Mouse (Mus musculus): ENCODE data around the gene Tspan9. TPM values are rescaled to one million over a fixed set of nuclear protein-coding genes. Genes with fewer than 3 reads are reported as not detected.

Tspan9 gene
- polyA plus RNA-seq, 1 experiment from 2014 or later = 102 TPM

- no peak for ATAC-seq (replicated peaks; ENCODE audit: low FRiP score, low read depth)
- DNase-seq (ENCODE audit: low spot score) = peak; percentile 37
- no peak for TF ChIP-seq CTCF (IDR thresholded peaks at IDR 0.05; ENCODE audit: low read depth)
- Histone ChIP-seq H3K4me1 (replicated peaks; ENCODE audit: insufficient read depth, low read length) (peaks cover 6% of the 10 kb centered on the region; the same call in 1 of the 2 replicates), H3K9ac (ENCODE audit: low read depth, low read length) (no peak overlapping the region), H3K36me3 (ENCODE audit: insufficient read depth, low read length) (no peaks in the 10 kb centered on the region), H3K4me2 (ENCODE audit: low read length) (no peak overlapping the region), H3K27ac (no peak overlapping the region), H3K9me3 (replicated peaks; ENCODE audit: low read length) (no peaks in the 10 kb centered on the region), H3K4me3 (replicated peaks; ENCODE audit: low read depth, low read length) (no peak overlapping the region), H3K27me3 (ENCODE audit: insufficient read depth, low read length) (no peaks in the 10 kb centered on the region)
- WGBS = 46% methylated on average over 12 of the region's 12 CpGs
Observed at GRCm38 (mm10) chr6:128007241-128007701, 136.1 kb downstream of the Tspan9 start.

GRCm38 (mm10) chr6:128006156-128006555, 137.2 kb downstream of the Tspan9 start:
- TF ChIP-seq CTCF (IDR thresholded peaks at IDR 0.05; ENCODE audit: low read depth) = no peak
- H3K36me3 ChIP-seq (ENCODE audit: insufficient read depth, low read length) = no peaks in the 10 kb centered on the region
- 45% methylated on average over 8 of the region's 8 CpGs for WGBS
- H3K9ac ChIP-seq (ENCODE audit: low read depth, low read length) = no peak overlapping the region
- 0 out of 2 replicates have a peak, but pooled peaks cover 4% of the 10 kb centered on the region for H3K4me1 ChIP-seq (replicated peaks; ENCODE audit: insufficient read depth, low read length)
- ATAC-seq (replicated peaks; ENCODE audit: low FRiP score, low read depth) (no peak), DNase-seq (ENCODE audit: low spot score) (no peak)
- H3K27ac ChIP-seq = no peak overlapping the region
- H3K9me3 ChIP-seq (replicated peaks; ENCODE audit: low read length) = no peaks in the 10 kb centered on the region
- H3K4me2 ChIP-seq (ENCODE audit: low read length) = no peak overlapping the region
- H3K27me3 ChIP-seq (ENCODE audit: insufficient read depth, low read length) = no peaks in the 10 kb centered on the region
- no peak overlapping the region for H3K4me3 ChIP-seq (replicated peaks; ENCODE audit: low read depth, low read length)

GRCm38 (mm10) chr6:128004544-128004943, 138.8 kb downstream of the Tspan9 start:
- TF ChIP-seq CTCF (IDR thresholded peaks at IDR 0.05; ENCODE audit: low read depth) = no peak
- DNase-seq (ENCODE audit: low spot score) = no peak
- Histone ChIP-seq H3K9me3 (replicated peaks; ENCODE audit: low read length) (no peaks in the 10 kb centered on the region), H3K4me3 (replicated peaks; ENCODE audit: low read depth, low read length) (no peak overlapping the region), H3K27me3 (ENCODE audit: insufficient read depth, low read length) (no peaks in the 10 kb centered on the region), H3K27ac (no peak overlapping the region), H3K36me3 (ENCODE audit: insufficient read depth, low read length) (no peaks in the 10 kb centered on the region), H3K4me2 (ENCODE audit: low read length) (no peak overlapping the region), H3K9ac (ENCODE audit: low read depth, low read length) (no peak overlapping the region), H3K4me1 (replicated peaks; ENCODE audit: insufficient read depth, low read length) (0 out of 2 replicates have a peak, but pooled peaks cover 4% of the 10 kb centered on the region)
- 76% methylated on average over 16 of the region's 16 CpGs for WGBS
- no peak for ATAC-seq (replicated peaks; ENCODE audit: low FRiP score, low read depth)

- Histone ChIP-seq H3K9me3 (replicated peaks; ENCODE audit: low read length) (no peaks in the 10 kb centered on the region), H3K4me2 (ENCODE audit: low read length) (no peak overlapping the region), H3K27ac (no peak overlapping the region), H3K4me1 (replicated peaks; ENCODE audit: insufficient read depth, low read length) (0 out of 2 replicates have a peak, but pooled peaks cover 4% of the 10 kb centered on the region), H3K9ac (ENCODE audit: low read depth, low read length) (no peak overlapping the region), H3K4me3 (replicated peaks; ENCODE audit: low read depth, low read length) (no peak overlapping the region), H3K36me3 (ENCODE audit: insufficient read depth, low read length) (no peaks in the 10 kb centered on the region), H3K27me3 (ENCODE audit: insufficient read depth, low read length) (no peaks in the 10 kb centered on the region)
- no peak for ATAC-seq (replicated peaks; ENCODE audit: low FRiP score, low read depth)
- no peak for DNase-seq (ENCODE audit: low spot score)
- no peak for TF ChIP-seq CTCF (IDR thresholded peaks at IDR 0.05; ENCODE audit: low read depth)
- WGBS = 52% methylated on average over 5 of the region's 5 CpGs
Observed at GRCm38 (mm10) chr6:128003542-128003941, 139.9 kb downstream of the Tspan9 start.

GRCm38 (mm10) chr6:128002667-128003066, 140.7 kb downstream of the Tspan9 start:
- no peaks in the 10 kb centered on the region for H3K36me3 ChIP-seq (ENCODE audit: insufficient read depth, low read length)
- DNase-seq (ENCODE audit: low spot score) (no peak), ATAC-seq (replicated peaks; ENCODE audit: low FRiP score, low read depth) (no peak)
- no peak overlapping the region for H3K4me2 ChIP-seq (ENCODE audit: low read length)
- no peaks in the 10 kb centered on the region for H3K27me3 ChIP-seq (ENCODE audit: insufficient read depth, low read length)
- H3K4me1 ChIP-seq (replicated peaks; ENCODE audit: insufficient read depth, low read length) = 0 out of 2 replicates have a peak, but pooled peaks cover 4% of the 10 kb centered on the region
- no peak for TF ChIP-seq CTCF (IDR thresholded peaks at IDR 0.05; ENCODE audit: low read depth)
- no peak overlapping the region for H3K9ac ChIP-seq (ENCODE audit: low read depth, low read length)
- H3K9me3 ChIP-seq (replicated peaks; ENCODE audit: low read length) = no peaks in the 10 kb centered on the region
- WGBS = 81% methylated on average over 4 of the region's 4 CpGs
- no peak overlapping the region for H3K4me3 ChIP-seq (replicated peaks; ENCODE audit: low read depth, low read length)
- no peak overlapping the region for H3K27ac ChIP-seq

GRCm38 (mm10) chr6:128002104-128002503, 141.3 kb downstream of the Tspan9 start:
- no peaks in the 10 kb centered on the region for H3K36me3 ChIP-seq (ENCODE audit: insufficient read depth, low read length)
- H3K4me2 ChIP-seq (ENCODE audit: low read length) = no peak overlapping the region
- no peak for TF ChIP-seq CTCF (IDR thresholded peaks at IDR 0.05; ENCODE audit: low read depth)
- H3K9me3 ChIP-seq (replicated peaks; ENCODE audit: low read length) = no peaks in the 10 kb centered on the region
- H3K9ac ChIP-seq (ENCODE audit: low read depth, low read length) = no peak overlapping the region
- no peak for ATAC-seq (replicated peaks; ENCODE audit: low FRiP score, low read depth)
- no peak overlapping the region for H3K4me3 ChIP-seq (replicated peaks; ENCODE audit: low read depth, low read length)
- DNase-seq (ENCODE audit: low spot score) = no peak
- H3K27ac ChIP-seq = no peak overlapping the region
- H3K27me3 ChIP-seq (ENCODE audit: insufficient read depth, low read length) = no peaks in the 10 kb centered on the region
- 0 out of 2 replicates have a peak, but pooled peaks cover 4% of the 10 kb centered on the region for H3K4me1 ChIP-seq (replicated peaks; ENCODE audit: insufficient read depth, low read length)
- 67% methylated on average over 10 of the region's 10 CpGs for WGBS

GRCm38 (mm10) chr6:128001587-128001986, 141.8 kb downstream of the Tspan9 start:
- 90% methylated on average over 1 of the region's 1 CpGs for WGBS
- no peaks in the 10 kb centered on the region for H3K9me3 ChIP-seq (replicated peaks; ENCODE audit: low read length)
- no peak overlapping the region for H3K9ac ChIP-seq (ENCODE audit: low read depth, low read length)
- H3K27me3 ChIP-seq (ENCODE audit: insufficient read depth, low read length) = no peaks in the 10 kb centered on the region
- H3K4me3 ChIP-seq (replicated peaks; ENCODE audit: low read depth, low read length) = no peak overlapping the region
- DNase-seq (ENCODE audit: low spot score) = no peak
- H3K27ac ChIP-seq = no peak overlapping the region
- no peaks in the 10 kb centered on the region for H3K36me3 ChIP-seq (ENCODE audit: insufficient read depth, low read length)
- ATAC-seq (replicated peaks; ENCODE audit: low FRiP score, low read depth) = no peak
- no peak overlapping the region for H3K4me2 ChIP-seq (ENCODE audit: low read length)
- no peak for TF ChIP-seq CTCF (IDR thresholded peaks at IDR 0.05; ENCODE audit: low read depth)
- H3K4me1 ChIP-seq (replicated peaks; ENCODE audit: insufficient read depth, low read length) = 0 out of 2 replicates have a peak, but pooled peaks cover 4% of the 10 kb centered on the region

Data from kidney, postnatal 0 days (tissue).